Mouse (Mus musculus): ENCODE data around the gene Sarnp.

Gene Sarnp

GRCm38 (mm10) chr10:128817033-128817432, at the start of gene Sarnp:
Gene Sarnp, plus strand, starts transcription at chr10:128817333.
- no peak for DNase-seq (ENCODE audit: low read depth, low spot score)

- no peak for DNase-seq (ENCODE audit: low read depth, low spot score)
These were observed 44.2 kb upstream of the Sarnp start for GRCm38 (mm10) chr10:128772895-128773294.

DNA sequence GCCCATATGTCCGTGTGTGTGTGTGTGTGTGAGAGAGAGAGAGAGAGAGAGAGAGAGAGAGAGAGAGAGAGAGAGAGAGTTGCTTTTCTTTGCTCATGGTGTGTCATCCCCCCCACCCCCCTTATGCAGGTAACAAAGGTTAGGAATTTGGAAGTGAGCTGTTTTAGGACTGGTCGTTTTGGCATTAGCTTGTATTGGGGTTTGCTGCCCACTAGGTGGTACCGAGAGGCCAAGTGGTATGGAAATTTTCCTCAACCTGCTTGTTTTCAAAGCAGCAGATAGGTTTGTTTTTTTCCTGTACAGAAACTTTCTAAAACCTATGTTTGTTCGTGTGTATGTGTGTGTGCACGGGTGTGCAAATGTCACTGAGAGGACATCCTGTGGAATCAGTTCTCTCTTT, 43.4 kb upstream of the Sarnp start:
- DNase-seq (ENCODE audit: low read depth, low spot score) = no peak

DNA sequence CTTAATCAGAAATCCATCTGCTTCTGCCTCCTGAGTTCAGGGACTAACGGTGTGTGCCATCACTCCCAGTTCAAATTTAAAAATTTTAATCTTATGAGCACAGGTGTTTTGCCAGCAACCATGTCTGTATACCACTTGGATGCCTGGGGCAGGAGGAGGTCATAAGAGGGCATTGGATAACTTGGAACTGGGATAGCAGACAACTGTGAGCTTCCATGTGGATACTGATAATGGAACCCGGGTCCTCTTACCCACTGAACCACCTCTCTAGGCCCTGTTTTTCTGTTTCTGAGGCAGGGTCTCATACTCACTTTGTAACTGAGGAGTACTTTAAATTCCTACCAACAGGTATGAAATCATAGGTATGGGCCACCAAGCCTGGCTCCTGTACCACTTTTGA, 38.7 kb upstream of the Sarnp start:
- no peak for DNase-seq (ENCODE audit: low read depth, low spot score)

DNA sequence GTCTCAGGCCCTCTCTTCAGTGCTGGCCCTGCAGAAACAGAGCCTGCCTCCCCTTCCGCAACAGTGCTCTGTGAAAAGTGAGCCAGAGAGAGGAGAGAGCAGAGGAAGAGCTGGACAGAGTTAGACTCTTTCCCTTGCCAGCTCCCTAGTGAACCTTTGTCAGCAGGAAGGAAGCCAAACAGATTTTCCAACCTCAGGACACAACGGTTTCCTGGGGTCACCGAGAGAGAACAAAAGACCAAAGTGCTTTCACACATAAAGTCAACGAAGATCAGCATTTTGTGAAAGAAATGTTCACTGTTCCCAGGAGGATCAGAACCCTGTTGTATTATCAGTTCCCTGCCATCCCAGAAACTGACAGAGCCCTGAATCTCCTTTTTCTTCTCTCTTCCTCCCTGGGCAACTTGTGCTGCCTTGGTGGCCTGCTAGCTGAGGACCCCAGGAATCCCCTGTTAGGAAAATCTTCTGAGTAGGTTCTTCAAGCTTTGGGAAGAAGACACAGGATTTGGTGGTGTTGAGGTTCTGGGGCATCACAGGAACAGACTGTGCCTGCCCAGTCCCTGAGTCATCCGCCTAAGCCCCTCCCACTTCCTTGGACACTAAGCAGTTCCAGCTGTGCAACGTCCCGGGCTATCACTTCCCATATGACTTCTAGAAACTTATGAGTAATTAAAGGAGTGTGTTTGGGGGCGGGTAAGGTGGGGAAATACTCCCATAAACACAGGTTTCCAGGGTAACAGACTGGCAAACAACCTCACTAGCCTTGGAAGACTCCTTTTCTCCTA, 37.9 kb upstream of the Sarnp start:
- DNase-seq (ENCODE audit: low read depth, low spot score) = no peak

DNA sequence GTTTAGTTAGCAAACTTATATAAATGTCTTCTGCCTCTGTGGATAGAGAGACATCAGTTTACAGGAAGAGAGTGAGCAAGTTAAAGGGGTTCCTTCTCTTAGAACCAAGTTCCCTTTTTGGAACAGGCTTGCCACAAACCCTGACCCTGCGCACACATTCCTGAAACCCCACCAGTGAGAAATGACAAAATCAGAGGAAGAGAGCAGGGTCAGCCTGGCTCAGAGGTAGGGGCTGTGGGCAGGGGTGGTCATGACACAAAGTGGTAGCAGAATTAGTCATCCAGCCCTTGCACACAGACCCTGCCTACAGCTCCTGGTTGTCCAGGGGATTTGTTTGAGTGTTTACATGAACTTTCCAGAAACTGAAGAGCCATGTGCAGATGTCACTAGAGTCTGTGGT, 36.9 kb upstream of the Sarnp start:
- no peak for DNase-seq (ENCODE audit: low read depth, low spot score)

GRCm38 (mm10) chr10:128790398-128791124, 26.6 kb upstream of the Sarnp start, which contains the start of gene Mmp19:
Gene Mmp19, plus strand, starts transcription at chr10:128790910.
- DNase-seq (ENCODE audit: low read depth, low spot score) = no peak

- DNase-seq (ENCODE audit: low read depth, low spot score) = no peak
These were observed 25.1 kb upstream of the Sarnp start for GRCm38 (mm10) chr10:128792041-128792440.

DNA sequence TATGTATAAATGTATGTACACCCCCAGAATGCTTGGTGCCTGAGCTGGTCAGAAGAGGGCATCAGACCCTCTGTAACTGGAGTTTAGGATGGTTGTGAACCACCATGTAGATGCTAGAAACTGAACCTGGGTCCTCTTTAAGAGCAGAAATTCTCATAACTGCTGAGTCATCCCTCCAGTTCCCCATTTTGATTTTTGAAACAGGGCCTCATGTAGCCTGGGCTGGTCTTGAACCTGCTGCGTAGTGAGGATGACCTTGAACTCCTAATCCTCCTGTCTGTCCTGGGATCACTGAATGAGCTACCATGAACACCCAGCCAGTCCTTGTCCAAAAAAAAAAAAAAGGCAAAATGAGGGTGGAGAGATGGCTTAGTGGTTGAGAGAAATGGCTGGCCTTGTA, 23.9 kb upstream of the Sarnp start:
- no peak for DNase-seq (ENCODE audit: low read depth, low spot score)

GRCm38 (mm10) chr10:128794391-128794790, 22.7 kb upstream of the Sarnp start:
- DNase-seq (ENCODE audit: low read depth, low spot score) = no peak

DNA sequence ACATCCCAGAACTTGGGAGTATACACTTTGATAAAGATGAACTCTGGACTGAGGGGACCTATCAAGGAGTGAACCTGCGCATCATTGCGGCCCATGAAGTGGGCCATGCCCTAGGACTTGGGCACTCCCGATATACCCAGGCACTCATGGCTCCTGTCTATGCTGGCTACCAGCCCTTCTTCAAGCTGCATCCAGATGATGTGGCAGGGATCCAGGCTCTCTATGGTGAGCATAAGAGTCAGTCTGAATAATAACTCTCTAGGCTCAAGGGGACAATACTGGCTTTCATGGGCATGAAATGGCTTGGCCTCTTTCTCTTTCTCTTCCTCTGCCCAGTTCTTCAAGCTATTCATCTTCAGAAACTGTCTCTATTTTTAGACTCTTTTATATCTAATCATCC, 21.6 kb upstream of the Sarnp start:
- DNase-seq (ENCODE audit: low read depth, low spot score) = no peak

GRCm38 (mm10) chr10:128798676-128799075, 18.5 kb upstream of the Sarnp start:
- no peak for DNase-seq (ENCODE audit: low read depth, low spot score)

DNA sequence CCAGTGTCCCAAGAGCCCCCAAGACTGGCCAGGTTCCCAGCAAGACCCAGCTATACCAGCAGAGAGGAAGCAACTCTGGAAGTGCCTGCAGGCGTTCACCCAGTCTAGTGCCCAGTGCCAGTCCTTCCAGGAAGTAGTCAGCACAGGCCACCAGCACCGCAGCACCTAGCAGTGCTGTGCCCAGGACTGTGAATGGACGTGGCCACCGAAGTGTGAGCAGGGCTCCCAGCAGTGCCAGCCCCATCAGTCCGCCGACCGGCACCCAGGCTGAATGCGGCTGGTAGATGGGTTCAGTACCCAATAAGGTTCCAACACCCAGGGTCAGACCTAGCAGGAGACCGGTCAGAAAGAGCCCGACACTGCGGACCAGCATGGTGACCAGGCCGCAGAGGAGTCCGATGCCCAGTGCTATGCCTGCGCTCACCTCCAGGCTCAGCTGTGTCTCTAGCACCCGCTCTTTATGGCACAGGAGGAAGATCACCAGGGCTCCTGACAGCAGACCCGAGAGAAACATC, 15.1 kb upstream of the Sarnp start:
- no peak for DNase-seq (ENCODE audit: low read depth, low spot score)

- no peak for DNase-seq (ENCODE audit: low read depth, low spot score)
These were observed 14.2 kb upstream of the Sarnp start for GRCm38 (mm10) chr10:128802956-128803355.

DNA sequence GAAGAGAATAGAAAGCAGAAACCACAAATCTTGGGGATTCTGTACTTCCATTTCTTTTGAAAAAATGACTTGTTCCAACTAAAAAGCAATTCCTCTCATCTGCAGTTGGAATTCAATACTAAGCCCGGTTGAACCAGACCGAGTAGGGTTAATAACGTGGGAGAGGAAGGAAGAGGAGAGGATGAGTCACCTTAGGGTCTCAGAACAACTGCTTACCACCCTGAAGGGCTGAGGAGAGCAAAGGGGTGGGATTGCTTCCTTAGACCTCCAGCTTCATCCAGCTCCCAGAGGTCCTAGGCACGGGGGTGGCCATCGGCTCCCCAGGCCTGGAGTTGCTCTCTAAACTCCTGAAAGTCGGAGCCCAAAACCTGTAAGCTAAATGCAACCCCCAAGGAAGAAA, 13.8 kb upstream of the Sarnp start:
- DNase-seq (ENCODE audit: low read depth, low spot score) = no peak

DNA sequence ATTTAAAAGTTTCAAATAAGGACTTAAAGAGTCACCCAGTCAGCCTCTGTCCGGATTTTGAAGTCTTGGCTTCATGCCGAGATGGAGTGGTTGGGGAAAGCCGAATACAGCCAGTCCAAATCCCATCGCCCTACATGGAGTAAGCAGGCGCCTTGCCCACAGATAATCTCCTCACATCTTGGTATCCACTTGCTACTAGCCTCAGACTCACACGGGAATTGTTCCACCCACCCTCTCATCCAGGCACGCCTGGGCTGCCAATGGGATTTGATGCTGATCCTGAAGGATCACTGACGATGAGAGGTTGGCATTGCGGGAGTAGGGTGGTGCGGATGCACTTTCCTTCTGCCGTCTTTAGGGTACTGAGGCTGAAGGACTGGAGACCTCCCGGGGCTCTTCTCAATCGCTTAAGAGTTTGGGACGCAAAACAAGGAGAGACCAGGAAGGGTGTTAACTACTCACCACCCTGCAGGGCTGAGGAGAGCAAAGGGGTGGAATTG, 13.3 kb upstream of the Sarnp start, which contains the start of gene Dnajc14:
TSS of gene Dnajc14 (plus strand) at position 292 of the 500 bp plus-strand sequence.
- no peak for DNase-seq (ENCODE audit: low read depth, low spot score)

- no peak for DNase-seq (ENCODE audit: low read depth, low spot score)
These were observed 12.7 kb upstream of the Sarnp start, which contains the start of gene Tmem198b for GRCm38 (mm10) chr10:128804271-128805091. Gene Tmem198b, minus strand, starts transcription at chr10:128804370.

DNA sequence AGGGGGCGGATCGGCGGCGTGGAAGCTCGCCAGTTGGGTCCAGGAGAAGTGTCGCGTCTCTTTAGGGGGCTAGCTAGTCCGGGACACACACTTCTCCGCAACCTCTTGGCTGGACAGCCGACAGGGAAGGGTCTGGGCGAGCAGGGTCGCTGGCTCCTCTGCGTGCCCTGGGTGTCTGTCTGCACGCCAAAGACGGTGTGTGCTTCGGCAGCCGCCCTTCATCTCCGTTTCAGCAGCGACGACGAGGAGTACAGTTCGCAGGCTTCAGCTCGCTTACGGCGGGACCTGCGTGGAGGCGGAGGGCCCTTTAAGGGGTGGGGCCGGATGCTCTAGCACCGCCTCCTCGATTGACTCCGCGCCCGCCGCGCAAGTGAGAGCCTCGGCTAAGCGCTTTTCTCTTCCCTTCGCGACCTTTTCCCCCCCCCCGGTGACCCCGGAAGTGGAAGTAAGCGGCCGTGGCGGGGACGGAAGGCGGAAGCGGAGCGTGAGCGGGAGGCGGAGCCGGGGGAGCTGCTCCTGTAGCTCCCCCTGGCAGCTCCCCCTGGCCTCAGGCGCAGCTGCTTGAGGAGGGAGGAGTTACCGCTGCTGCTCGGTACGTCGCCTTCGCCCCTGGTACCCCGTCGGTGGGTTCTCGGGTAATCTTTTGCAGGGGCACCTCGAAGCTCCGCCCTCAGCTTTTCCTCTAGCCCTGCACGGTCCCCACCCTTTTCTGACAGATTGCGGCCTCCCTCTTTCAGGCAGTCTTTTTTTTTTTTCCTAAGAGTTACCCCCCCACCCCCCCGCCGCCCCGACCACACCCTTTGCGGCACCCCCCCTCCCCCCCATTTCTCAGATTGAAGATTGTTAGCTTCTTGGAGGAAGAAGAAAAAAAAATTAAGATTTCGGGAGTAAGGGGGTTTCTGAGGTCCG, 11.8 kb upstream of the Sarnp start:
- DNase-seq (ENCODE audit: low read depth, low spot score) = peak; percentile 89

GRCm38 (mm10) chr10:128806086-128806485, 11.0 kb upstream of the Sarnp start:
- no peak for DNase-seq (ENCODE audit: low read depth, low spot score)

DNA sequence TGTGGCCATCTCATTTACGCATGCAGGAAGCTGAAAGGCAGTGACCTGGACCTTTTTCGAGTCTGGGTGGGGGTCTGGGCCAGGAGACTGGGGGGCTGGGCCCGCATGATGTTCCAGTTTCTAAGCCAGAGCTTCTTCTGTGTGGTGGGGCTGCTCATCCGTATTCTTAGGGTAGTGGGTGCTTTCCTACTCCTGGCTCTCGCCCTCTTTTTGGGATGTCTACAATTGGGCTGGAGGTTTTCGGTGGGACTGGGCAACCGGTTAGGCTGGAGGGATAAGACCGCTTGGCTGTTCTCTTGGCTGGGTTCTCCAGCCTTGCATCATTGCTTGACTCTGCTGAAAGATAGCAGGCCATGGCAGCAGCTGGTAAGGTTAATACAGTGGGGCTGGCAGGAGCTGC, 10.1 kb upstream of the Sarnp start:
- DNase-seq (ENCODE audit: low read depth, low spot score) = no peak

GRCm38 (mm10) chr10:128820217-128820616, 3.1 kb downstream of the Sarnp start:
- no peak for DNase-seq (ENCODE audit: low read depth, low spot score)
